Mouse (Mus musculus) urinary bladder, adult 2 months (tissue): ENCODE measurements around the gene Pcmt1. TPM values are rescaled to one million over a fixed set of nuclear protein-coding genes. Genes with fewer than 3 reads are reported as not detected.

Experiments
- DNase-seq: peaks from one replicate; pipeline ENCODE4 v3.0.0; 2022; ENCODE audit warnings: low spot score
- polyA plus RNA-seq: library from polyadenylated mRNA; depleted of rRNA; stranded (reverse); fragments of >200 nt; gene quantifications from 2 replicates; pipeline ENCODE4 v1.2.3, GENCODE M21; 2012; rRNA removed

Gene Pcmt1
- polyA plus RNA-seq, result 61.0 and 67.5 TPM in 2 replicates

GRCm38 (mm10) chr10:7680731-7681301, at the start of gene Pcmt1, which contains the start of gene Lats1:
Gene Pcmt1, minus strand, starts transcription at chr10:7681136.
Gene Lats1, plus strand, starts transcription at chr10:7681214.
- DNase-seq, result peak; percentile 92

GRCm38 (mm10) chr10:7727011-7727410, 46.1 kb upstream of the Pcmt1 start:
- no peak for DNase-seq

GRCm38 (mm10) chr10:7726501-7726812, 45.5 kb upstream of the Pcmt1 start:
- no peak for DNase-seq

GRCm38 (mm10) chr10:7725751-7726500, 45.0 kb upstream of the Pcmt1 start, which contains the start of gene Katna1:
Gene Katna1, plus strand, starts transcription at chr10:7726000.
- DNase-seq, result peak; percentile 83

- DNase-seq, result no peak
These were observed 34.1 kb upstream of the Pcmt1 start for GRCm38 (mm10) chr10:7715056-7715455.

DNA sequence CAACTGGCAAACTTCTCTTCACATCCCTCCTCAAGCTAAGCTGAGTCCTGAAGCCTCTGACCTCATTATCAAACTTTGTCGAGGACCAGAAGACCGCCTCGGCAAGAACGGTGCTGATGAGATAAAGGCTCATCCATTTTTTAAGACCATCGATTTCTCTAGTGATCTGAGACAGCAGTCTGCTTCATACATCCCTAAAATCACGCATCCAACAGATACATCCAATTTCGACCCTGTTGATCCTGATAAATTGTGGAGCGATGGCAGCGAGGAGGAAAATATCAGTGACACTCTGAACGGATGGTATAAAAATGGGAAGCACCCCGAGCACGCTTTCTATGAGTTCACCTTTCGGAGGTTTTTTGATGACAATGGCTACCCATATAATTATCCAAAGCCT, 31.6 kb upstream of the Pcmt1 start:
- DNase-seq, result no peak

GRCm38 (mm10) chr10:7710121-7710520, 29.2 kb upstream of the Pcmt1 start:
- no peak for DNase-seq

GRCm38 (mm10) chr10:7702586-7702985, 21.6 kb upstream of the Pcmt1 start:
- no peak for DNase-seq

DNA sequence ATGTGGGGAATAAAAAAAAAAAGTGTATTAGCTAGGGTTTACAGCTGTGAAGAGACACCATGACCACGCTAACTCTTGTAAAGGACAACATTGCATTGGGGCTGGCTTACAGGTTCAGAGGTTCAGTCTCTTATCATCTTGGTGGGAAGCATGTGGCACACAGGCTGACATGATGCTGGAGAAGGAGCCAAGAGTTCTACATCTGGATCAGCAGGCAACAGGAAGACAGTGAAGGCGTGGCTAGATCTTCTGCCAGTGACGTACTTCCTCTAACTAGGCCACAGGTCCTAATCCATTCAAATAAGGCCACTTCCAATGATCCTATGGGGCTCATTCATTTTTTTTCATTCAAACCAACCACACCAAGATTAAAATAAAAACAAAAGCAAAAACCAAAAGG, 19.2 kb upstream of the Pcmt1 start:
- DNase-seq, result no peak

- no peak for DNase-seq
These were observed 14.3 kb upstream of the Pcmt1 start for GRCm38 (mm10) chr10:7695286-7695685.

- no peak for DNase-seq
These were observed 6.0 kb upstream of the Pcmt1 start for GRCm38 (mm10) chr10:7686902-7687301.

DNA sequence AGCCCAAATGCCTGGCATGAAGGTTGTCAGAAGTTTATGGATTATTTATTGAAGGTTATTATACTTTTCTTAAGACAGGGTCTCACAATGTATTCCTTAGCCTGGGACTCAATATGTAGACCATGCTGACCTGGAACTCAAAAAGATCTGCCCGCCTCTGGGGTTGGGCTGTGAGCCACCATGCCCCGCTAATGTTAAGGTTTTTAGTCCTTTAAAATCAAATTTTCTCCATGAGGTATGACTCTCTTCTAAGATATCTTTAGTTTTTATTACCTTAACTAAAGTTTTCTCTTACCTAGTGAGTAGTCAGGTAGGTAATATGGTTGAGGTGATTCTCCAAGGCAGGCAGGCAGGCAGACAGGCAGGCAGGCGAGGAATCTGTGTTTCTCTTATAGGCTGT, 1.3 kb upstream of the Pcmt1 start:
- no peak for DNase-seq

GRCm38 (mm10) chr10:7681343-7682025, 548 bp upstream of the Pcmt1 start:
- peak; percentile 81 for DNase-seq

- no peak for DNase-seq
These were observed 7.3 kb downstream of the Pcmt1 start for GRCm38 (mm10) chr10:7673673-7674072.

GRCm38 (mm10) chr10:7667342-7667802, 13.6 kb downstream of the Pcmt1 start, which contains the start of gene Nup43:
Gene Nup43, plus strand, starts transcription at chr10:7667503.
- peak; percentile 78 for DNase-seq

DNA sequence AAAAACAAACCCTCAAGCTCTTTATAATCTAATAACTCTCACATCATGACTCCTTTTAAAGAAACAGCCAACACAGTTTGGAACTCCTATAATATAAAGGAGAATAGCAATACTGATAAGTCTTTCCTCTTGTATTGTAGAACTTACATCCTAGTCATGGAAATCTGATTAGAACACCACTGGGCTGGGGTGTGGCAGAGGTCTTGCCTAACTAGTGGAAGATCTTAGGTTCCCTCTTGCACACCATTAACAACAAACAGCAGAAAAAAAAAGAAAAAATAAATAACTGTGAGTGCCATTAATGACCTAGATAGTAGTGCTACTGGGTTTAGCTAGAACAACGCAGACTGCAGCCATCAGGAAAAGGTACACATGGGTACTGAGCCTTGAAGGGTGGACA, 16.0 kb downstream of the Pcmt1 start:
- DNase-seq, result no peak

GRCm38 (mm10) chr10:7664027-7664526, 16.9 kb downstream of the Pcmt1 start:
- DNase-seq, result no peak

GRCm38 (mm10) chr10:7663159-7664026, 17.5 kb downstream of the Pcmt1 start:
- peak; percentile 93 for DNase-seq

DNA sequence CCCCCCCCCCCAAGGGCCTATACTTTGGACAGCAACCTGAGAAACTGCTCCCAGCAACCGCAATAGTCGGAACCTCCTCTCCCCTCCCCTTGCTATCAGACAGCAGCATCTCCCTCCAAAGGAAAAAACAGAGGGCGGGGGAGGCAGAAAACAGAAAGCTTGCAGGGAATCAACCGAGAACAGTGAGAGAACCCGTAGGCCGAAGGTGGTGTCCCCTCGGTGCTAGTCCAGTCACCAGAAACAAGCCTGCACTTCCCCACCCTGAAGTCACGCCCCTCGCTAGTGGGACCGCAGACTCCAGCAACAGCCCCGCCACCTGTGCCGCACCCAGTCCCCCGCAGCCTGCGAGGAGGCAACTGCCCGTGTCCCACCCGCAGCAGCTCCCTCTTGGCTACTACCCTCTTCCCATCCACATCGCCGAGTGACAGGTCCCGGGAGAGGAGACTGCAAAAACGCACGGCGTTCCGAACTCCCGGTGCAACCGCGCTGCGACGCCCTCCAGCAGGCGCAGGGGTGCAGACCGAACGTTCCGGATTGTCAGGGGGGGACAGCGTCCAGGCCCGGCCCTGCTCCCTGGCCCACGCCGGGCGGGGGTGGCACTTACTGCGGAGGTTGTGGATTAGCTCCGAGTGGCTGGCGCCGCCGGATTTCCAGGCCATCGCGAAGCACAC, 18.3 kb downstream of the Pcmt1 start:
- no peak for DNase-seq

DNA sequence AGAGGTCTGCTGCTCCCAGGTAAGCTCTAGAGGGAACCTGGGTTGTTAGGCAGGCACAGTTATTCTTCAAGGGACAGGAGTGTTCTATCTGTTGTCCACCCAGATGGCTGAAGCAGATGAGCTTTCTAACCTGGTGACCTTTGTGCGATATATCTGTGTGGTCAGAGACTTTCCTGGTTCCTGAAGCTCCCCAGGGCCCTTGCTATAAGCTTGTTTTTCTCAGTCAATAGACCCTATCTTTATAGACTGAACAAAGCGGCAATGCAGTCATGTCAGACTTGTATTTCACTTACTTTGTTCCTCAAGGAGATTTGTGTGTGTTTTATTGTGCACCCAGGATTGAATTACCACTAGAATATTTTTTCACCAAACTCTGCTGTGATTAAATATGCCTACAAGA, 29.9 kb downstream of the Pcmt1 start:
- DNase-seq, result no peak

- DNase-seq, result no peak
These were observed 31.9 kb downstream of the Pcmt1 start for GRCm38 (mm10) chr10:7649059-7649458.
